Mouse (Mus musculus): ENCODE data around the gene Sidt1. TPM values are rescaled to one million over a fixed set of nuclear protein-coding genes. Genes with fewer than 3 reads are reported as not detected.

The Sidt1 gene
- polyA plus RNA-seq (2015; fragmentation: Nextera tagmentation; extraction: Ambion mirVana) = 0.67 and 0.70 TPM in 2 replicates

- no peaks in the 10 kb centered on the region for H3K9me3 ChIP-seq (replicated peaks)
- ATAC-seq = peak; percentile 23; the same call in 1 of the 2 replicates
- peak within 1 kb of the TSS; percentile 100 for H3K4me2 ChIP-seq
- H3K4me1 ChIP-seq = peaks cover 14% of the 10 kb centered on the region
- no peak within 1 kb of the TSS for H3K27ac ChIP-seq
- WGBS = 7% methylated on average over 15 of the region's 15 CpGs
- peaks cover 26% of the 10 kb centered on the region for H3K27me3 ChIP-seq
- peak within 1 kb of the TSS; percentile 75 for H3K9ac ChIP-seq
- H3K4me3 ChIP-seq = peak within 1 kb of the TSS; percentile 66
- no peaks in the 10 kb centered on the region for H3K36me3 ChIP-seq (ENCODE audit: poor library complexity, severe bottlenecking)
Observed at GRCm38 (mm10) chr16:44332861-44333284, at the start of gene Sidt1. Gene Sidt1 (minus strand): TSS chr16:44333196.

- no peak; the same call in 1 of the 2 replicates for ATAC-seq
- H3K4me2 ChIP-seq = no peak overlapping the region
- no peak overlapping the region for H3K27ac ChIP-seq
- H3K27me3 ChIP-seq = no peaks in the 10 kb centered on the region
- WGBS = 14% methylated on average over 5 of the region's 5 CpGs
- H3K36me3 ChIP-seq (ENCODE audit: poor library complexity, severe bottlenecking) = peaks cover 19% of the 10 kb centered on the region
- H3K4me1 ChIP-seq = peaks cover 15% of the 10 kb centered on the region
- no peak overlapping the region for H3K4me3 ChIP-seq
- H3K9ac ChIP-seq = no peak overlapping the region
- H3K9me3 ChIP-seq (replicated peaks) = no peaks in the 10 kb centered on the region
Observed at GRCm38 (mm10) chr16:44381578-44381977, 48.6 kb upstream of the Sidt1 start.

GRCm38 (mm10) chr16:44380006-44380405 is 47.0 kb upstream of the Sidt1 start:
- ATAC-seq = no peak
- WGBS = 44% methylated on average over 4 of the region's 4 CpGs

GRCm38 (mm10) chr16:44375459-44375858 is 42.5 kb upstream of the Sidt1 start:
- H3K4me1 ChIP-seq = no peaks in the 10 kb centered on the region; the same call in 1 of the 2 replicates
- H3K4me2 ChIP-seq = no peak overlapping the region
- WGBS = 90% methylated on average over 4 of the region's 4 CpGs
- H3K36me3 ChIP-seq (ENCODE audit: poor library complexity, severe bottlenecking) = peaks cover 48% of the 10 kb centered on the region
- H3K27me3 ChIP-seq = no peaks in the 10 kb centered on the region
- no peak overlapping the region for H3K9ac ChIP-seq
- no peaks in the 10 kb centered on the region for H3K9me3 ChIP-seq (replicated peaks)
- no peak for ATAC-seq
- no peak overlapping the region for H3K27ac ChIP-seq
- H3K4me3 ChIP-seq = no peak overlapping the region

More at GRCm38 (mm10) chr16:44380006-44380405, 47.0 kb upstream of the Sidt1 start:
- H3K27me3 ChIP-seq = no peaks in the 10 kb centered on the region
- H3K4me2 ChIP-seq = no peak overlapping the region
- H3K4me1 ChIP-seq = peaks cover 15% of the 10 kb centered on the region
- peaks cover 19% of the 10 kb centered on the region for H3K36me3 ChIP-seq (ENCODE audit: poor library complexity, severe bottlenecking)
- no peaks in the 10 kb centered on the region for H3K9me3 ChIP-seq (replicated peaks)
- no peak overlapping the region for H3K27ac ChIP-seq
- no peak overlapping the region for H3K9ac ChIP-seq
- no peak overlapping the region for H3K4me3 ChIP-seq

GRCm38 (mm10) chr16:44365522-44365921 is 32.5 kb upstream of the Sidt1 start:
- 96% methylated on average over 7 of the region's 7 CpGs for WGBS
- Histone ChIP-seq H3K4me2 (no peak overlapping the region), H3K9ac (no peak overlapping the region), H3K4me3 (no peak overlapping the region), H3K27me3 (no peaks in the 10 kb centered on the region), H3K27ac (no peak overlapping the region), H3K4me1 (no peaks in the 10 kb centered on the region), H3K9me3 (replicated peaks) (no peaks in the 10 kb centered on the region), H3K36me3 (ENCODE audit: poor library complexity, severe bottlenecking) (peaks cover 35% of the 10 kb centered on the region)
- ATAC-seq = no peak

GRCm38 (mm10) chr16:44361921-44362890 is 29.2 kb upstream of the Sidt1 start:
- Histone ChIP-seq H3K4me3 (no peak overlapping the region), H3K9ac (no peak overlapping the region), H3K9me3 (replicated peaks) (no peaks in the 10 kb centered on the region), H3K4me1 (no peaks in the 10 kb centered on the region), H3K36me3 (ENCODE audit: poor library complexity, severe bottlenecking) (peaks cover 32% of the 10 kb centered on the region), H3K4me2 (no peak overlapping the region), H3K27ac (no peak overlapping the region), H3K27me3 (no peaks in the 10 kb centered on the region)
- WGBS = 88% methylated on average over 10 of the region's 10 CpGs
- peak; percentile 71 for ATAC-seq

GRCm38 (mm10) chr16:44357571-44358268 is 24.7 kb upstream of the Sidt1 start:
- Histone ChIP-seq H3K9me3 (replicated peaks) (no peaks in the 10 kb centered on the region), H3K27ac (no peak overlapping the region), H3K27me3 (no peaks in the 10 kb centered on the region), H3K36me3 (ENCODE audit: poor library complexity, severe bottlenecking) (peaks cover 16% of the 10 kb centered on the region), H3K4me3 (no peak overlapping the region), H3K4me2 (no peak overlapping the region), H3K4me1 (no peaks in the 10 kb centered on the region), H3K9ac (no peak overlapping the region)
- WGBS = 74% methylated on average over 4 of the region's 4 CpGs
- ATAC-seq = no peak

GRCm38 (mm10) chr16:44356291-44356690 is 23.3 kb upstream of the Sidt1 start:
- no peaks in the 10 kb centered on the region for H3K27me3 ChIP-seq

GRCm38 (mm10) chr16:44349801-44350397 is 16.9 kb upstream of the Sidt1 start:
- H3K9me3 ChIP-seq (replicated peaks) = no peaks in the 10 kb centered on the region
- WGBS = 91% methylated on average over 4 of the region's 4 CpGs
- no peaks in the 10 kb centered on the region for H3K27me3 ChIP-seq
- peaks cover 13% of the 10 kb centered on the region for H3K4me1 ChIP-seq
- no peak overlapping the region for H3K27ac ChIP-seq
- H3K4me2 ChIP-seq = no peak overlapping the region
- H3K4me3 ChIP-seq = no peak overlapping the region
- ATAC-seq = no peak
- H3K9ac ChIP-seq = no peak overlapping the region
- no peaks in the 10 kb centered on the region for H3K36me3 ChIP-seq (ENCODE audit: poor library complexity, severe bottlenecking)

More at GRCm38 (mm10) chr16:44356291-44356690, 23.3 kb upstream of the Sidt1 start:
- Histone ChIP-seq H3K27ac (no peak overlapping the region), H3K36me3 (ENCODE audit: poor library complexity, severe bottlenecking) (peaks cover 14% of the 10 kb centered on the region), H3K4me3 (no peak overlapping the region), H3K4me2 (no peak overlapping the region), H3K4me1 (no peaks in the 10 kb centered on the region), H3K9ac (no peak overlapping the region), H3K9me3 (replicated peaks) (no peaks in the 10 kb centered on the region)
- no peak for ATAC-seq
- 86% methylated on average over 7 of the region's 7 CpGs for WGBS

- Histone ChIP-seq H3K9me3 (replicated peaks) (no peaks in the 10 kb centered on the region), H3K27me3 (no peaks in the 10 kb centered on the region), H3K4me3 (peak within 1 kb of the TSS; percentile 78), H3K4me2 (peak within 1 kb of the TSS; percentile 59), H3K27ac (peak within 1 kb of the TSS; percentile 77), H3K9ac (peak within 1 kb of the TSS; percentile 71), H3K4me1 (peaks cover 13% of the 10 kb centered on the region), H3K36me3 (ENCODE audit: poor library complexity, severe bottlenecking) (no peaks in the 10 kb centered on the region)
- under 1% methylated on average over 67 of the region's 67 CpGs for WGBS
- peak; percentile 100 for ATAC-seq
Observed at GRCm38 (mm10) chr16:44347071-44347901, 14.3 kb upstream of the Sidt1 start, which contains the start of gene Spice1. Gene Spice1 (plus strand): TSS chr16:44347121.

GRCm38 (mm10) chr16:44337541-44337940 is 4.5 kb upstream of the Sidt1 start:
- no peak for ATAC-seq
- Histone ChIP-seq H3K4me3 (no peak overlapping the region), H3K9ac (no peak overlapping the region), H3K27me3 (peaks cover 12% of the 10 kb centered on the region), H3K36me3 (ENCODE audit: poor library complexity, severe bottlenecking) (no peaks in the 10 kb centered on the region), H3K27ac (no peak overlapping the region), H3K4me2 (no peak overlapping the region), H3K4me1 (peaks cover 6% of the 10 kb centered on the region), H3K9me3 (replicated peaks) (no peaks in the 10 kb centered on the region)
